Mouse (Mus musculus) G1E (cell line): ENCODE measurements around the gene Tpr. TPM values are rescaled to one million over a fixed set of nuclear protein-coding genes. Genes with fewer than 3 reads are reported as not detected.

Experiments used
- ATAC-seq: 2 replicates; pipeline ENCODE4 v1.8.0; 2016; ENCODE audit warnings: mild to moderate bottlenecking; ENCODE audit not compliant: insufficient number of reproducible peaks, poor library complexity, low FRiP score, severe bottlenecking; ENCODE audit errors: extremely low read depth
- DNase-seq: peaks from one replicate; pipeline ENCODE4 v3.0.0; 2012; ENCODE audit warnings: low spot score
- H3K27me3 ChIP-seq: 2 replicates; pipeline ENCODE4 v1.6.1; 2012; ENCODE audit warnings: mild to moderate bottlenecking, low read length, inconsistent platforms; ENCODE audit not compliant: insufficient read depth
- H3K36me3 ChIP-seq: replicated peaks from 2 replicates; pipeline ENCODE3; 2012; ENCODE audit warnings: mild to moderate bottlenecking, inconsistent platforms
- H3K4me1 ChIP-seq: 2 replicates; pipeline ENCODE4 v1.6.1; 2012; ENCODE audit warnings: low read depth, low read length, inconsistent platforms, mixed read lengths; ENCODE audit not compliant: insufficient read depth
- H3K4me3 ChIP-seq: 2 replicates; pipeline ENCODE4 v1.5.1; 2012; ENCODE audit warnings: low read depth, mild to moderate bottlenecking, inconsistent platforms, low read length, moderate library complexity, mixed read lengths
- H3K9me3 ChIP-seq: replicated peaks from 2 replicates; pipeline ENCODE4 v1.6.1; 2012; ENCODE audit warnings: inconsistent platforms
- CTCF ChIP-seq: IDR thresholded peaks from 2 replicates; pipeline ENCODE4 v1.5.1; 2012; ENCODE audit warnings: low read depth, low read length, inconsistent platforms, mixed read lengths
- GATA1 ChIP-seq: IDR thresholded peaks from 2 replicates; pipeline ENCODE4 v1.6.1; 2012; ENCODE audit warnings: borderline replicate concordance, low read length, inconsistent platforms, mixed read lengths
- GATA2 ChIP-seq: IDR thresholded peaks from 2 replicates; pipeline ENCODE4 v1.6.1; 2012; ENCODE audit warnings: low read depth, low read length, inconsistent platforms, borderline replicate concordance
- POLR2AphosphoS5 ChIP-seq: IDR thresholded peaks from 2 replicates; pipeline ENCODE4 v1.6.1; 2012; ENCODE audit warnings: low read depth, low read length, inconsistent platforms; ENCODE audit not compliant: insufficient replicate concordance
- TAL1 ChIP-seq: conservative IDR thresholded peaks from 2 replicates; pipeline ENCODE4 v1.6.1; 2012; ENCODE audit warnings: low read depth, low read length, inconsistent platforms, mixed read lengths
- polyA plus RNA-seq: library from polyadenylated mRNA; stranded (reverse); fragments of >175 nt; gene quantifications from 2 replicates; pipeline ENCODE4 v1.2.3, GENCODE M21; 2012
- total RNA-seq, 2 experiments: library from RNA; stranded (forward) in 1 of 2; stranded (reverse) in 1 of 2; fragments of 200-1000 nt in 1 of 2; fragments of >200 nt in 1 of 2; fragmentation: Nextera tagmentation in 1 of 2; gene quantifications; 2 replicates each; pipeline ENCODE4 v1.2.3; 2014 to 2017

Gene Tpr
- total and polyA plus RNA-seq, 3 experiments, result 245 to 1,004 (median 569) TPM

DNA sequence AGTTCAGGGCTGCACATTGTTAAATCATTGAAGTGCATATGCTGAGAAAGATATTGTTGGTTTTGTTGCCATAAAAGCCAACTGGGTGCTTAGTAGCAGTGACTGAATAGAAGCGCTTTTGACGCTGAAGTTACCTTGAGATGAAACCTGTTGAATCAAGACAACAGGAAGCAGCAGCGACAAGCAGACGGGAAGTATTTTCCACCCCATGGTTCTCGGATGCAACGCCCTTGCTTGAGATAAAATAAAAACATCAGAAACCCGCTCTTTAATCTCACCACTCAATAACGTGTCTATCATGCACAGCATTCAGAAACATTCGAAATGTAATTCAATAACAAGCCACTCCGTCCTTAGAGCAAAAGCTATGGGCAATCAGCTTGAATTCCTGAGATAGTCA lies 72.7 kb downstream of the Tpr start:
- DNase-seq (no peak), ATAC-seq (no peak)
- H3K9me3 ChIP-seq, result no peaks in the 10 kb centered on the region
- peaks cover 11% of the 10 kb centered on the region for H3K27me3 ChIP-seq
- 0 out of 2 replicates have a peak, but pooled peaks cover 3% of the 10 kb centered on the region for H3K4me1 ChIP-seq
- no peak overlapping the region for H3K4me3 ChIP-seq
- H3K36me3 ChIP-seq, result no peaks in the 10 kb centered on the region
- TF ChIP-seq TAL1, result no peak
- TF ChIP-seq POLR2AphosphoS5, result no peak
- no peak for TF ChIP-seq GATA1
- TF ChIP-seq GATA2, result no peak
- TF ChIP-seq CTCF, result no peak

- ATAC-seq (no peak), DNase-seq (no peak)
- TF ChIP-seq GATA2 (no peak), GATA1 (no peak), CTCF (no peak), POLR2AphosphoS5 (no peak), TAL1 (no peak)
- no peaks in the 10 kb centered on the region for H3K9me3 ChIP-seq
- no peak within 1 kb of the TSS for H3K4me3 ChIP-seq
- H3K27me3 ChIP-seq, result peaks cover 8% of the 10 kb centered on the region
- no peaks in the 10 kb centered on the region for H3K36me3 ChIP-seq
- H3K4me1 ChIP-seq, result no peaks in the 10 kb centered on the region
Observed at GRCm38 (mm10) chr1:150466132-150466531, 73.5 kb downstream of the Tpr start, which contains the start of gene Prg4. TSS of gene Prg4 (minus strand) at chr1:150466165.

DNA sequence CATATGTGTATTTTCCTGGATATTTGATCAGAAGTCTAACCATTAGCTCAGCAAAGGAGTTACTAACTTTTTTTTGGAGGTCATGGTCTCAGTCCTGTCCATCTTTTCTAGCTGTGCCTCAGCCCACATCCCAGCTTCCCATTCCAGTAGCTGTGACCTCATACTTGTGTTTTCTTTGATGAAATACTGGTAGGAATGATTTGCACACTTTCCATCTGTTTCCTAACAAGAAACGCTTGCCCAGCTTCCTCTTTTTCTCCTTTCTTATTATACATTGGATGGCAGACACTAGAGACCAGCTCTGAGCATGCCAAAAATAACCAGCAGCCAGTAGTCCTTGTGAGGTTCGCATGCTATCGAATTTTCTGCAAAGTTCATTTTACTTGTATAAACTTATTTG lies 77.4 kb downstream of the Tpr start:
- TF ChIP-seq GATA1, result no peak
- no peak for TF ChIP-seq TAL1
- no peak for TF ChIP-seq CTCF
- no peak for TF ChIP-seq GATA2
- TF ChIP-seq POLR2AphosphoS5, result no peak
- Histone ChIP-seq H3K4me1 (no peaks in the 10 kb centered on the region), H3K27me3 (peaks cover 7% of the 10 kb centered on the region), H3K9me3 (no peaks in the 10 kb centered on the region), H3K36me3 (no peaks in the 10 kb centered on the region), H3K4me3 (no peak overlapping the region)
- DNase-seq (no peak), ATAC-seq (no peak)

- no peak for TF ChIP-seq POLR2AphosphoS5
- no peak for ATAC-seq
- Histone ChIP-seq H3K4me3 (no peak overlapping the region), H3K36me3 (no peaks in the 10 kb centered on the region), H3K9me3 (no peaks in the 10 kb centered on the region), H3K4me1 (no peaks in the 10 kb centered on the region), H3K27me3 (peaks cover 7% of the 10 kb centered on the region)
- DNase-seq, result no peak
Observed at GRCm38 (mm10) chr1:150472525-150472924, 79.9 kb downstream of the Tpr start.

GRCm38 (mm10) chr1:150480674-150481073 lies 88.0 kb downstream of the Tpr start:
- Histone ChIP-seq H3K4me1 (no peaks in the 10 kb centered on the region), H3K4me3 (no peak overlapping the region), H3K27me3 (peaks cover 3% of the 10 kb centered on the region; the same call in 1 of the 2 replicates), H3K36me3 (no peaks in the 10 kb centered on the region), H3K9me3 (no peaks in the 10 kb centered on the region)
- TF ChIP-seq POLR2AphosphoS5, result no peak
- no peak for TF ChIP-seq CTCF
- no peak for TF ChIP-seq TAL1
- no peak for TF ChIP-seq GATA1
- no peak for TF ChIP-seq GATA2
- no peak for DNase-seq
- ATAC-seq, result no peak

DNA sequence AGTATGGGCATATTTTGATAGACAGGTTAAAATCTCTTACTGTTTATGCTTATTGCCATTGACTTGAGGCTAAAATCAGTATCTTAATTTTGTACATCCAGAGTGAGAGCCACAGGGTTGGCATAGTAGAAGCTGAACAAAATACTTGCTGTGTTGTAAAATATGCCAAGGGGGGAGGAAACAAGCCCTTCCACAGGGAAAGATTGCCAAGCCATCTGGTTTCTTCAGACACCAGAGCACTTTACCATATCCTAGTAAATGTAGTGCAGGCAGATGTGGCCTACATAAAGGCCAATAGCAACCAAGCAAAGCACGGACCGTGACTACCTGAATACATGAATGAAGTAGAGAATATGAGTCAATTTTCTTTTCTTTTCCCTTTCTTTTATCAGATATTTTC lies 96.5 kb downstream of the Tpr start:
- DNase-seq (no peak), ATAC-seq (no peak)
- Histone ChIP-seq H3K27me3 (peaks cover 8% of the 10 kb centered on the region), H3K4me1 (no peaks in the 10 kb centered on the region), H3K4me3 (no peak overlapping the region), H3K36me3 (no peaks in the 10 kb centered on the region), H3K9me3 (no peaks in the 10 kb centered on the region)
- TF ChIP-seq GATA2 (no peak), POLR2AphosphoS5 (no peak), GATA1 (no peak), TAL1 (no peak)

GRCm38 (mm10) chr1:150496626-150497302 lies 104.1 kb downstream of the Tpr start:
- no peaks in the 10 kb centered on the region for H3K36me3 ChIP-seq
- no peak; the same call in 1 of the 2 replicates for ATAC-seq
- DNase-seq, result no peak
- H3K4me3 ChIP-seq, result peak overlapping the region; percentile 42; the same call in 1 of the 2 replicates
- peaks cover 4% of the 10 kb centered on the region; the same call in 1 of the 2 replicates for H3K27me3 ChIP-seq
- peaks cover 3% of the 10 kb centered on the region for H3K9me3 ChIP-seq
- TF ChIP-seq CTCF, result no peak
- TF ChIP-seq GATA1, result no peak
- no peak for TF ChIP-seq TAL1
- TF ChIP-seq POLR2AphosphoS5, result no peak
- TF ChIP-seq GATA2, result no peak
- H3K4me1 ChIP-seq, result peaks cover 14% of the 10 kb centered on the region
